Mouse (Mus musculus): ENCODE results near the gene Agxt2.

The Agxt2 gene

DNA sequence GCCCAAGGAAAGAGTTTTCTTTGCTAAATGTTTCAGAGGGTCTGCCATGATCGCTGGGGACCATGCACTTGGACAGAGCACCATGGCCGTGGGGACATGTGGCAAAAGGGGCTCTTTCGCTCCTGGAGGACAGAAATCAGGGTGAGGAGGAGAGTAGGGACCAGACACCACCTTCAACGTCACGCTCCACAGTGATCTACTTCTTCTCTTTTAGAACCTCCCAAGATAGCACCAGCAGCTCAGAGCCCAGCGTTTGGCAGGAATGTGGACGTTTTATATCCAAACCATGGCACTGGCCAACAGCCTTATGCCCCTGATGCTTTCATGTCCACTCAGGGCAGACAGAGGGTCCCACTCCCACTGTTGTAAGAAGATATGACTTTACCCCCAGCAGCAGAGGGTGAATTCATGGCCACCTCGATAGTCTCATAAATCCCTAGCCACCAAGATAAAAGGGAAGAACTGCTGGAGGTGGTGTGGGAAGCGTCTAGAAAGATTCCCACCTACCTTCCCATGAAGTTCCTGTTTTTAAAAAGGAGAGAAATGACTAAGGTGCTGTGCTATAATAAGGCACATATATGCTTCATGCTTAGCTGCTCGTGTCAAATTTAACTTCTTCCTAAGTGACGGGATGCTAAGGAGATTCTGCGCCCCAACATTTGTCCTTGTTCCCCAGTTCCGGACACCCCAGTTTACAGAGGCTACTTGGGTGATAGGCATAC is 68.4 kb downstream of the Agxt2 start:
- no peak for DNase-seq

DNA sequence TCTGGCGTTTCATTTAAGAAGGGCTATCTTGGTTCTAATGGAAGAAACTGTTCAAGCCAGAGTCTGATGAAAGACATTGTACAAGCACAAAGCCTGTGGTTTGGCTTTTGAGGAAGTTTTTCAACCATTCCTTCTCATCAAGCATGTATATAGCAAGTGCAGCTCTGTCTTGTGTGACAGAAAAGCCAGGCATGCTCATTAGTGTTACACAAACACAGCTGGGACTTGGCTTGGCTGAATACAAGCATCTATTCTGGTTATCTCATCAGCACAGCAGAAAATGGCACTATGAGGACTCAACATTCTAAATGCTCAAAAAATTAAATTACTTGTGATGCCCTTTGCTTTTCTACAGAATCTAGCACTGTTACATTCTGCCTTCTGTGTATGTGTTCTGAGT is 78.6 kb downstream of the Agxt2 start:
- no peak for DNase-seq

DNA sequence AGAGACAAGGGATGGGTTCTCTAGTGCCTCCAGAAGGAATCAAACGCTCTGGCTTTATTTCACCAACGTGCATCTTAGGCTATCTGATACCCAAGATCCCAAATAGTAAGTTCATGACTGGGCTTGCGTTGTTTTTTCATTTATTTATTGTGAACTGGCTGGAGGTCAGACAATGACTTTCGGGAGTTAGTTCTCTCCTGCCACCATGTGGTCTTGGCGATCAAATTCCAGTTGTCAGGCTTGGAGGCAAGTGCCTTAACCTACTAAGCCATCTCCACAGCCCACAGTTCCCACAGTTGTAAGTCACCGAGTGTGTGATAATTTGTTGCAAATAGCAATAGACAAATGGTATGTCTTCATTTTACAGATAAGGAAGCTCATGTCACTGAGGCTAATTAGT is 81.6 kb downstream of the Agxt2 start:
- no peak for DNase-seq

DNA sequence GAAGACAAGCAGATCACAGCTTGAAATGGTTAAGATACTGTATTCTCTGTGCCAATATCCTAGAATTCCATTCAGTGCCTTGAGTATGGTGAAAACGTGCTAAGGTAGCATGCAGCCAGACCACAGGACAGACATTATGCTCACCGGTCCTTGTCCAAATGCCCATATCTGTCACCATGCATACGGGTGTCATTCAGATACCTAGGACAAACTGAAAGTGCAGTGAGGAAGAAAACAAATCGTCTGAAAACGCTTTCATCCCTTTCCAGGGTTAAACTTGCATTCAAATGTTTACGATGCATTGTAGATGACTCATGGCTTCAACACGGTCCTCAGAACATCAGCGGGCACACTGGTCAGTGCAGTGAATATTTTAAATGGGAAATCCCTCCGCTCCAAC is 83.2 kb downstream of the Agxt2 start:
- no peak for DNase-seq

DNA sequence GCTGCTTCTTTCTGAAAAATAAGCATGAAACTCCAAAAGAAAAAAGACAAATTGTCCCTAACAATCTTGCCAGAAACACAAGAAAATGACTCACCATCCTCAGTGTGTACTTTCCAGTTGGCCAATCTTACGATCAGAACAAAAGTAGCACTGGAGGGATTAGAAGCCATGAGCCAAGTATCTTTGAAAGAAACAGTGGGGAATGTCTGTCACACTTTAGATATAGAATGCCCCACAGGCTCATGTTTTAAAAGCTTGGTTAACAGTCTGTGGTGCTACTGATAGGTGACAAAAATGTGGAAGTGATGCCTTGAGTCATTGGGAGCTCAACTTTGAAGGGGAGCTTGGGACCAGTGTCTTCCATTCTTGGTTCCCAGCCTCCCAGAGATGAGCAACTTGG is 83.9 kb downstream of the Agxt2 start:
- DNase-seq, result no peak

DNA sequence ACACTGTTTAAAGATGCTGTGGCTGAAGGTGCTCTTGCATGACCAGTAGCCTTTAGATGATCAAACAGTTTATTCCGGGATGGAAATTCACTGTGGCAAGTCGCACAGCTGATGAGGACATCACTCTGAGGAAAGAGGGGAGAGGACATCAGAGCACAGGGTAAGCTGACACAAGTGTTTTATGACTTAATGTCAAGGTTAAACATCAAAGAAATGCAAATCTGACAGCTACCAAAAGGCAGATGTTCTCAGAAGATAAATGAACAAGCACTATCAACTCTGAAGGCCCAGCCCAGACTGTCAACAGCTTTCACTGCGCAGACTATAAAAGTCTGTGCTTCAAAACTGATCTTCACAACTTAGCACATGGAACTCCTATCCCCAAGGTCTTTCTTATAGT is 88.8 kb downstream of the Agxt2 start:
- no peak for DNase-seq
